Comparison of ENCODE assay signal across 8 mouse cellular contexts in the genomic region with DNA sequence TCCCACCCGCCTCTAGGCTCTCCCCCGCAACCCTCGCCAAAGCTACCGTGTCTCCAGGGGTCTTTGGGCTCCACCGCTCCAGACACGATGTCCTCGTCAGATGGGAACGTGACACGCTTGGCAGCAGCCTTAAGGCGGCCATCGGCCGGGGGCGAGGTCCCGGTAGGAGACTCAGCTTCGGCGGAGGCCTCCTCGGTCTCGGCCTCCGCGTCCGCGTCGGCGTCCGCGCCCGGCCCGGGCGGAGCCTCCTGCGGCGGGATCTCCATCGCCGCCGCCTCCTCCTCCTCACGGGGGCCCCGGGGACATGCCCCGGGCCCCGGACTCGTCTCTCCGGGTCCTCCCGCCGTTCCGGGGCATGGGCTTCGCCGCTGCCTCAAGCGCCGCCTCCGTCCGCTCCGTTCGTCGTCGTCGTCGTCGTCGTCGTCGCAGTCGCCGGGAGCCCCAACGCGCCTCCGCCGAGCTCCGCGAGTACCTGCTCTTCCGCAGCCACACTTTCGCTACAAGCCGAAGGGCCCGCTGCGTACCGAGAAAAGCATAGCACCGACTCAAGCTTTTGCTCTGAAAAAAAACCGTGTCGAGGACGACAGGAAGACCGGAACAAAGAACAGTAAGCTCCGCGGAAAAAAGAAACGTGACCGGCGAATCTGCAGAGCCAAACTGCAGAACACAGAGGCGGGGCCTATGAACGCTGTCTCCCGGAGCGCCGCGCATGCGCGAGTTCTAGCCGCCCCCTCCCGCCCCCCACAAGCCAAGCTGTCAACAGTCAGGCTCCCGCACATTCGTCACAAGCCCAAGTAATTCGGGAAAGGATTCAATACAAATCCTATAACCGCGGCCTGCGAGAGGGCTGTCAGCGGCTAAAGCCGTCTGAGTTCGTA. TPM values are rescaled to one million over a fixed set of nuclear protein-coding genes. Genes with fewer than 3 reads are reported as not detected.
DNase-seq lines count a peak whose midpoint lies in the region; ATAC-seq and TF ChIP-seq lines count a peak whose summit lies in the region.

No protein-coding gene starts in this region.

- peak overlapping the region; percentile 90 for H3K4me2 ChIP-seq in kidney, embryonic 14.5 days (replicated peaks; ENCODE audit: low read depth, low read length)
- peak overlapping the region; percentile 93 for H3K4me2 ChIP-seq in limb, embryonic 15.5 days
- H3K4me2 ChIP-seq in midbrain, postnatal 0 days (ENCODE audit: low read depth, low read length, poor library complexity, severe bottlenecking): peak overlapping the region; percentile 95

- peak; percentile 98 for DNase-seq in brain, adult 2 months (ENCODE audit: low read depth, low spot score)
- DNase-seq in heart, embryonic 10.5 days (ENCODE audit: low spot score): peak; percentile 97
- DNase-seq in midbrain, postnatal 0 days (ENCODE audit: low spot score): peak; percentile 99
- peak; percentile 93 to 96 for DNase-seq in spleen, postnatal 10 days (ENCODE audit: low spot score in 2 of 2)

- H3K9ac ChIP-seq in kidney, embryonic 14.5 days (ENCODE audit: low read depth, low read length): peak overlapping the region; percentile 94
- peak overlapping the region; percentile 99 for H3K9ac ChIP-seq in limb, embryonic 15.5 days
- peak overlapping the region; percentile 96 for H3K9ac ChIP-seq in midbrain, postnatal 0 days (replicated peaks; ENCODE audit: low read length, poor library complexity, severe bottlenecking)

- H3K27me3 ChIP-seq in C2C12 (ENCODE audit: control insufficient read depth, insufficient read depth, insufficient read length): no peaks in the 10 kb centered on the region
- H3K27me3 ChIP-seq in heart, embryonic 10.5 days (ENCODE audit: insufficient read depth, poor library complexity, severe bottlenecking): no peaks in the 10 kb centered on the region
- H3K27me3 ChIP-seq in kidney, embryonic 14.5 days (ENCODE audit: control insufficient read depth, insufficient read depth, low read length): no peaks in the 10 kb centered on the region
- H3K27me3 ChIP-seq in limb, embryonic 15.5 days: no peaks in the 10 kb centered on the region
- no peaks in the 10 kb centered on the region for H3K27me3 ChIP-seq in midbrain, postnatal 0 days (ENCODE audit: insufficient read depth, low read length)

- H3K79me3 ChIP-seq in C2C12 (ENCODE audit: low read depth): peaks cover 46% of the 10 kb centered on the region

- peak overlapping the region; percentile 83 for H3K4me3 ChIP-seq in C2C12 (ENCODE audit: insufficient read depth, poor library complexity, severe bottlenecking)
- peak overlapping the region; percentile 99 for H3K4me3 ChIP-seq in embryonic fibroblast, embryonic 13.5 days (ENCODE audit: insufficient read depth, low read length)
- H3K4me3 ChIP-seq in heart, embryonic 10.5 days: peak overlapping the region; percentile 100
- H3K4me3 ChIP-seq in kidney, embryonic 14.5 days (ENCODE audit: low read length): peak overlapping the region; percentile 64
- peak overlapping the region; percentile 100 for H3K4me3 ChIP-seq in limb, embryonic 15.5 days
- H3K4me3 ChIP-seq in midbrain, postnatal 0 days (ENCODE audit: low read depth, low read length): peak overlapping the region; percentile 90

- peaks cover 50% of the 10 kb centered on the region for H3K79me2 ChIP-seq in C2C12 (ENCODE audit: control insufficient read depth, insufficient read depth)

- peaks cover 3% of the 10 kb centered on the region; the same call in 1 of the 2 replicates for H3K4me1 ChIP-seq in embryonic fibroblast, embryonic 13.5 days (ENCODE audit: control insufficient read depth, insufficient read depth, low read length)
- H3K4me1 ChIP-seq in heart, embryonic 10.5 days: peaks cover 52% of the 10 kb centered on the region
- H3K4me1 ChIP-seq in kidney, embryonic 14.5 days (ENCODE audit: control insufficient read depth, insufficient read depth, low read length): peaks cover 13% of the 10 kb centered on the region
- H3K4me1 ChIP-seq in limb, embryonic 15.5 days: peaks cover 51% of the 10 kb centered on the region
- peaks cover 13% of the 10 kb centered on the region for H3K4me1 ChIP-seq in midbrain, postnatal 0 days (ENCODE audit: insufficient read depth, low read length)

- under 1% methylated on average over 102 of the region's 102 CpGs for WGBS in heart, embryonic 10.5 days
- 1% methylated on average over 102 of the region's 102 CpGs for WGBS in kidney, embryonic 14.5 days
- WGBS in limb, embryonic 15.5 days: under 1% methylated on average over 102 of the region's 102 CpGs
- under 1% methylated on average over 101 of the region's 102 CpGs for WGBS in midbrain, postnatal 0 days

- peaks cover 15% of the 10 kb centered on the region for H3K36me3 ChIP-seq in C2C12 (ENCODE audit: control insufficient read depth, insufficient read depth)
- peaks cover 32% of the 10 kb centered on the region for H3K36me3 ChIP-seq in heart, embryonic 10.5 days
- H3K36me3 ChIP-seq in kidney, embryonic 14.5 days (ENCODE audit: control insufficient read depth, insufficient read depth, low read length): peaks cover 24% of the 10 kb centered on the region
- peaks cover 40% of the 10 kb centered on the region for H3K36me3 ChIP-seq in limb, embryonic 15.5 days
- peaks cover 23% of the 10 kb centered on the region for H3K36me3 ChIP-seq in midbrain, postnatal 0 days (ENCODE audit: insufficient read depth, low read length)

- TF ChIP-seq CTCF in C2C12 (IDR thresholded peaks at IDR 0.05; ENCODE audit: control insufficient read depth, insufficient read depth, insufficient read length): no peak
- no peak for TF ChIP-seq CTCF in embryonic fibroblast, embryonic 13.5 days (IDR thresholded peaks at IDR 0.05; ENCODE audit: borderline replicate concordance, insufficient read depth, low read length)
- no peak for TF ChIP-seq CTCF in midbrain, postnatal 0 days (IDR thresholded peaks at IDR 0.05)

- no peaks in the 10 kb centered on the region for H3K9me3 ChIP-seq in heart, embryonic 10.5 days
- no peaks in the 10 kb centered on the region for H3K9me3 ChIP-seq in kidney, embryonic 14.5 days (ENCODE audit: control insufficient read depth, low read length)
- H3K9me3 ChIP-seq in limb, embryonic 15.5 days: peaks cover 3% of the 10 kb centered on the region; the same call in 1 of the 2 replicates
- H3K9me3 ChIP-seq in midbrain, postnatal 0 days (ENCODE audit: low read length): no peaks in the 10 kb centered on the region

- H3K27ac ChIP-seq in embryonic fibroblast, embryonic 13.5 days (ENCODE audit: insufficient read depth, low read length): peak overlapping the region; percentile 88
- peak overlapping the region; percentile 92 for H3K27ac ChIP-seq in heart, embryonic 10.5 days
- H3K27ac ChIP-seq in kidney, embryonic 14.5 days (ENCODE audit: low read depth, low read length): peak overlapping the region; percentile 93
- H3K27ac ChIP-seq in limb, embryonic 15.5 days: peak overlapping the region; percentile 94
- peak overlapping the region; percentile 94 for H3K27ac ChIP-seq in midbrain, postnatal 0 days (ENCODE audit: low read depth, low read length)

- peak; percentile 53 for TF ChIP-seq POLR2A in embryonic fibroblast, embryonic 13.5 days (IDR thresholded peaks at IDR 0.05; ENCODE audit: low read depth, low read length)

- ATAC-seq in kidney, embryonic 14.5 days (ENCODE audit: low FRiP score, low TSS enrichment): peak; percentile 81
- ATAC-seq in limb, embryonic 15.5 days (ENCODE audit: insufficient number of reproducible peaks, low FRiP score, low TSS enrichment, low read depth): peak; percentile 82
- ATAC-seq in midbrain, postnatal 0 days (ENCODE audit: low FRiP score): peak; percentile 87

- peak overlapping the region; percentile 93 for H3ac ChIP-seq in C2C12 (ENCODE audit: control insufficient read depth, insufficient read length, low read depth)

RNA-seq across cellular contexts. Expression of a gene that starts 0.9 kb away (rescaled TPM):
- polyA plus RNA-seq in C2C12 (2012; fragmentation: generic; extraction: Trizol): 32.6 TPM
- 25.3 and 27.7 TPM in 2 replicates for polyA plus RNA-seq in embryonic fibroblast, embryonic 13.5 days (2011; ENCODE audit: insufficient read length, low read depth, missing spikeins)
- polyA plus RNA-seq in heart, embryonic 10.5 days (2016; fragmentation: Nextera tagmentation; extraction: Ambion mirVana): 17.9 and 30.0 TPM in 2 replicates
- 6.5 and 23.0 TPM in 2 replicates for polyA plus RNA-seq in kidney, embryonic 14.5 days (2014; fragmentation: Nextera tagmentation; extraction: Ambion mirVana)
- polyA plus RNA-seq in limb, embryonic 15.5 days (2015; fragmentation: Nextera tagmentation; extraction: Ambion mirVana): 25.1 and 26.3 TPM in 2 replicates
- 114 and 127 TPM in 2 replicates for total RNA-seq in midbrain, postnatal 0 days (2014; rRNA removed)
- 27.8 and 28.1 TPM in 2 replicates for polyA plus RNA-seq in midbrain, postnatal 0 days (2015; fragmentation: Nextera tagmentation; extraction: Ambion mirVana)

RNA-seq across cellular contexts. Expression of a gene that starts 15.1 kb away (rescaled TPM):
- 1.9 TPM for polyA plus RNA-seq in C2C12 (2012; fragmentation: generic; extraction: Trizol)
- 1.5 and 1.8 TPM in 2 replicates for polyA plus RNA-seq in embryonic fibroblast, embryonic 13.5 days (2011; ENCODE audit: insufficient read length, low read depth, missing spikeins)
- 0.41 and 0.69 TPM in 2 replicates for polyA plus RNA-seq in heart, embryonic 10.5 days (2016; fragmentation: Nextera tagmentation; extraction: Ambion mirVana)
- polyA plus RNA-seq in kidney, embryonic 14.5 days (2014; fragmentation: Nextera tagmentation; extraction: Ambion mirVana): 0.33 and 0.68 TPM in 2 replicates
- 1.00 and 1.1 TPM in 2 replicates for polyA plus RNA-seq in limb, embryonic 15.5 days (2015; fragmentation: Nextera tagmentation; extraction: Ambion mirVana)
- 0.33 and 1.2 TPM in 2 replicates for total RNA-seq in midbrain, postnatal 0 days (2014; rRNA removed)
- polyA plus RNA-seq in midbrain, postnatal 0 days (2015; fragmentation: Nextera tagmentation; extraction: Ambion mirVana): 0.11 TPM in 1 of 2 replicates, not detected in the other

RNA-seq across cellular contexts. Expression of a gene that starts 15.4 kb away (rescaled TPM):
- polyA plus RNA-seq in C2C12 (2012; fragmentation: generic; extraction: Trizol): 136 TPM
- polyA plus RNA-seq in embryonic fibroblast, embryonic 13.5 days (2011; ENCODE audit: insufficient read length, low read depth, missing spikeins): 52.6 and 65.2 TPM in 2 replicates
- 149 and 182 TPM in 2 replicates for polyA plus RNA-seq in heart, embryonic 10.5 days (2016; fragmentation: Nextera tagmentation; extraction: Ambion mirVana)
- polyA plus RNA-seq in kidney, embryonic 14.5 days (2014; fragmentation: Nextera tagmentation; extraction: Ambion mirVana): 168 and 179 TPM in 2 replicates
- 144 and 149 TPM in 2 replicates for polyA plus RNA-seq in limb, embryonic 15.5 days (2015; fragmentation: Nextera tagmentation; extraction: Ambion mirVana)
- total RNA-seq in midbrain, postnatal 0 days (2014; rRNA removed): 58.1 and 70.9 TPM in 2 replicates
- 158 and 181 TPM in 2 replicates for polyA plus RNA-seq in midbrain, postnatal 0 days (2015; fragmentation: Nextera tagmentation; extraction: Ambion mirVana)

RNA-seq across cellular contexts. Expression of a gene that starts 42.3 kb away (rescaled TPM):
- 19.0 TPM for polyA plus RNA-seq in C2C12 (2012; fragmentation: generic; extraction: Trizol)
- polyA plus RNA-seq in embryonic fibroblast, embryonic 13.5 days (2011; ENCODE audit: insufficient read length, low read depth, missing spikeins): 32.4 and 38.1 TPM in 2 replicates
- 38.7 and 47.6 TPM in 2 replicates for polyA plus RNA-seq in heart, embryonic 10.5 days (2016; fragmentation: Nextera tagmentation; extraction: Ambion mirVana)
- 44.3 and 48.4 TPM in 2 replicates for polyA plus RNA-seq in kidney, embryonic 14.5 days (2014; fragmentation: Nextera tagmentation; extraction: Ambion mirVana)
- polyA plus RNA-seq in limb, embryonic 15.5 days (2015; fragmentation: Nextera tagmentation; extraction: Ambion mirVana): 49.6 and 49.8 TPM in 2 replicates
- 74.4 and 97.4 TPM in 2 replicates for total RNA-seq in midbrain, postnatal 0 days (2014; rRNA removed)
- 70.3 and 74.7 TPM in 2 replicates for polyA plus RNA-seq in midbrain, postnatal 0 days (2015; fragmentation: Nextera tagmentation; extraction: Ambion mirVana)

RNA-seq across cellular contexts. Expression of a gene that starts 44.4 kb away (rescaled TPM):
- 0.11 TPM for polyA plus RNA-seq in C2C12 (2012; fragmentation: generic; extraction: Trizol)
- not detected in 2 replicates for polyA plus RNA-seq in embryonic fibroblast, embryonic 13.5 days (2011; ENCODE audit: insufficient read length, low read depth, missing spikeins)
- 0.09 and 0.14 TPM in 2 replicates for polyA plus RNA-seq in heart, embryonic 10.5 days (2016; fragmentation: Nextera tagmentation; extraction: Ambion mirVana)
- 0.13 and 0.27 TPM in 2 replicates for polyA plus RNA-seq in kidney, embryonic 14.5 days (2014; fragmentation: Nextera tagmentation; extraction: Ambion mirVana)
- 1.7 and 2.5 TPM in 2 replicates for polyA plus RNA-seq in limb, embryonic 15.5 days (2015; fragmentation: Nextera tagmentation; extraction: Ambion mirVana)
- 2.3 TPM in 2 replicates for total RNA-seq in midbrain, postnatal 0 days (2014; rRNA removed)
- polyA plus RNA-seq in midbrain, postnatal 0 days (2015; fragmentation: Nextera tagmentation; extraction: Ambion mirVana): 1.6 and 1.8 TPM in 2 replicates

Comparison
In these comparisons a context has a peak if more than half of its experiments do, and no peak if none do; other contexts are left out.
1. Peak in every context shown above with its lines: DNase-seq, ATAC-seq, H3K4me3 ChIP-seq and H3K27ac ChIP-seq.